Mouse (Mus musculus) heart, postnatal 0 days (tissue): ENCODE measurements around the gene Uap1l1.

Experiments
- CTCF ChIP-seq: IDR thresholded peaks from 2 replicates; pipeline ENCODE4 v1.5.1; 2016; ENCODE audit warnings: antibody characterized with exemption, control low read depth, low read depth
- EP300 ChIP-seq: IDR thresholded peaks from 2 replicates; pipeline ENCODE4 v1.6.1; 2016; ENCODE audit warnings: antibody characterized with exemption, low read depth

DNA sequence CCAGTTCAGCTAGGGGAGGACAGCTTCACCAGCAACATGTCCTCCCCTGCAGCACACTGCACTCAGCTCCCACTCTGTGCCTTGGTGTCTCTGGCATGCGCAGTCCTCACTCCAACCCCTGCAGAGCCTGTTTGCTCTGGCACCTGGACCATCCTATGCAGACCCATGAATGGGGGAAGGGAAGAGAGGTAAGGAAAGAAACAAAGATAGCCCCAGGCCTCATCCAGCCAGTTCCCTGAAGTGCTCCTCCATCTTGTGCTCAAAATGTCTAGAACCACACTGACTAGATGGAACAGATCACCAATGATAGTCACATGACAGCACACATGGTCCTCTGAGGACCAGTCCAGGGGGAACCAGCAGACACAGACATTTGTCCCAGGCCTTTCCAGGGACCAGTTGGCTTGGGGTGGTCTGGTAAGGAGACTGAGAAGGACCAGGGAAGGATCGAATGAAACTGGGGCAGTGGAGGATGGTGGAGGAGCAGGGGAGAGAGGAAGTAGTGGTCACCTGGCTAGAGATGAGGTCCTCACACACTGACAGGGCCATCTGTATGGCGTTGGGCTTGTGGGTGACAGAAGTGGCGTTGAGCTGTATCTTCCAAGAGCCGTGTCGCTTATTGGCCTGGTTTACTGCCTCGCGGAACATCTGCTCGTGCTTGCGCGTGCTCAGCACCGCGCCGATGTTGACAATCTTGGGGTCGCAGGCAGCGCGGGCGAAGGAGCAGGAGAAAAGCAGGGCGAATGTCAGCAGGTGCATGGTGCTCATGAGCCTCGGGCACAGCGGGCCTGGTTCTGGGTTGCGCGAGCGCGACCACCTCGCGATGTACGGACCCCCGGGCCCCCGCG lies 47.1 kb downstream of the Uap1l1 start:
- TF ChIP-seq CTCF: no peak
- no peak for TF ChIP-seq EP300
